Mouse (Mus musculus) skeletal muscle tissue, adult 2 months (tissue): ENCODE results near the gene Utp4.
"Not testable (repeated sequence)": the region's sequence is repeated elsewhere in the genome, so short reads cannot be mapped to it uniquely, and the experiment has no call there.

Source experiments
- DNase-seq: peaks from one replicate; pipeline ENCODE4 v3.0.0-alpha.2; 2012; ENCODE audit warnings: low read depth, low spot score

The Utp4 gene

DNA sequence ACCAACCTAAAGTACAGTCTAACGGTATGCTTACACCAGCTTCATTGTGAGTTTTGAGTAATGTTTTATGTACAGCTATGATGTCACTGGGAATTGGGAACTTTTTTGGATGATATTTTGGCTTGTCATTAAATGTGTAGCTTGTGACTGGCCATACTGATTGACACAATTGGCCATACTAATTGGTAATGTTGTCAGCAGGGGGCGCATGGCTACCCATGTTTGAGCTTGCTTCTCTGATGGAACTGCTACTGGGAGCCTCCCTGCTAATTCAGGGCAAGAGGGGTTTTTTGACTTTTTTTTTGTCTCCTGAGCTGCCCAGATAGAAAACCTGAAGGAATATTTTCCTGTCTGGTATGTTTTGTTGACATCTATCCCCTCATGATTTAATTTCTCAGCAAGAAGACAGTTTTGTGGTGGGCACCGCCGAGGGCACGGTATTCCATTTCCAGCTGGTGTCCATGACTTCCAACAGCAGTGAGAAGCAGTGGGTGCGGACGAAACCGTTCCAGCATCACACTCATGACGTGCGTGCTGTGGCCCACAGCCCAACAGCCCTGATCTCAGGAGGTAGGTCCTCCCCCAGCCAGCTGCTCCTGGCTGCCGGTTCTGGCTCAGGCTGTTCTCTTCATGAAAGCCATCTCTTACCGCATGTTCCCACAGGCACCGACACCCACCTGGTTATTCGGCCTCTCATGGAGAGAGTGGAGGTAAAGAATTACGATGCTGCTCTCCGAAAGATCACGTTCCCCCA, 12.5 kb downstream of the Utp4 start:
- DNase-seq, result peak; percentile 57

- no peak for DNase-seq
These were observed 13.2 kb downstream of the Utp4 start for GRCm38 (mm10) chr8:106906635-106907034.

GRCm38 (mm10) chr8:106907450-106907849, 14.0 kb downstream of the Utp4 start:
- DNase-seq, result no peak

DNA sequence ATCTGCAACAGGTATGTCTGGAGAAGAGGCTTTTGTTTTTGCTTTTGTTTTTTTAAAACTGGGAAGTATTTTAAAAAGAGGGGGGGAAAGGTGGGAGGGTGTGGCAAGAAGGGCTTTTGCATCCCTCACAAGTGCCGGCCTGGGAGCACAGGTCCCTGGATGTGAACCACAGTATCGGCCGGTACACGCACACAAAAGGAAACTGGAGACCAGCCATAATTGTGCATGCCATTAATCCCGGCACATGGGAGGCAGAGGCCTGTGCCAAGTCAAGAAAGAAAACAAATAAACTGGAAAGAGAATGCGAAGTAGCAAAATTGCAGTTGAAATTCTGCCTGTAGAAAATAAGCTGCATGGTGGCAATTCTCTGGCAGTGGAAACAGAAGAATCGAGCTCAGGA, 14.9 kb downstream of the Utp4 start:
- DNase-seq, result no peak

DNA sequence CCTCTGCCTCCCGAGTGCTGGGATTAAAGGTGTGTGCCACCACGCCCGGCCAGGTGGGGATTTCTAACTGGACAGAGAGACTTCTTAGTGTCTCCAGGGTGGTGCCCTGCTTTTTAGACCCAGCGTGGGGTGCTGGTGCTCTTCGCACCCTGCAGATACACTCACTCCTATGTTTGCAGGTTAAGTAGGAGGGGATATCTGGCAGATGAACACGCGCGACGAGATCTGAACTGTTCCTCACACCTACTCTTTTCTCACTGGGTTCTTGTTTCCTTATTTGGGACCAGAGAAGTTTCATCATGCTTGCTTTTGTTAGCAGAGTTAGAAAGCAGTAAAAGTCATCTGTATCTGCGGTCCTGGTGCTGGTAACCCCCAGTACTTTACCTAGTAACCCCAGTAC, 20.2 kb downstream of the Utp4 start:
- no peak for DNase-seq

GRCm38 (mm10) chr8:106919721-106920394, 26.4 kb downstream of the Utp4 start:
- no peak for DNase-seq

DNA sequence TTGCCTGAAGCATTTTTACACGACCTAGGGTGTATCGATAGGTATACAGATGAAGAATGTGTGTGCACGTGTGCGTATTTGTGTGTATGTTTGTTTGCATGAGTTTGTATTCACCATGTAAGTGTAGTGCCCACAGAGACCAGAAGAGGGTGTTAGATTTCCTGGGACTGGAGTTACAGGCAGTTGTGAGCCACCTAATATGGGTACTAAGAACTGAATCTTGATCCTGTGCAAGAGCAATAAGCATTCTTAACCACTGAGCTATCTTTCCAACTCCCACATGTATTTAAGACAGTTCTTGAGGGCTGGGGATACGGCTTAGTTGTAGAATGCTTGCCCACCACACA, 26.9 kb downstream of the Utp4 start:
- DNase-seq, result no peak

DNA sequence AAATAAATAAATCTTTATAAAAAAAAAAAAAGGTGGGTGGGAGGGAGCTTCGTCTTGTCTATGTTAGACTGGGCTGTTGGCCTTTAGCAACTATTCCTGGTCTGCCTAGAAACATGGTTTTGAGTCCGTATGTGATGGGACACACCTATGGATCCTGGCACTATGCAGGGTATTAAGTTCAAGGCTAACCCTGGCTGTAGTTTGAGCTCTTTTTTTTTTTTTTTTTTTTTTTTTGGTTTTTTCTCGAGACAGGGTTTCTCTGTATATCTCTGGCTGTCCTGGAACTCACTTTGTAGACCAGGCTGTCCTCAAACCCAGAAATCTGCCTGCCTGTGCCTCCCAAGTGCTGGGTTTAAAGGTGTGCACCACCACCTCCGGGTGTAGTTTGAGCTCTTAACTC, 30.6 kb downstream of the Utp4 start:
- no peak for DNase-seq

DNA sequence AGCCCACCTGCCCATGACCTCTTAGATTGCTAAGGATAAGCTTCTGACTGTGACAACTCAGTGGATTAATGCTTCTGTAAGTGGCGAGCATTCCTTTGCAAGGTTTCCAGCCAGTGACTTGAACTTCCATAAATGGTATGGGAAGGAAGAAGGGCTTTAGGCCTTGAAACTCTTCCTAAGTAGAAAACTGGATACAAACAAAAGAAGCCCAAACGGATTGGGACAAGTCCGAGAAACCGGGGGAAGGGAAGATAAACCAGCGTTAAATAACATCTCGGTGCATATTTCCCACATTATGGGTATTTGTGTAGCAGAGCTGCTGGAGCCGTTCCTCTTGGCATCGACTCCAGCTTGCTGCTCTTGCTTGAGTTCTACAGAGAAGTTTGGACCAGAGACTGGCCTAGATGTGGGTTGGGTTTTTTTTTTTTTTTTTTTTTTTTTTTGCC, 31.5 kb downstream of the Utp4 start:
- DNase-seq, result peak; percentile 43

DNA sequence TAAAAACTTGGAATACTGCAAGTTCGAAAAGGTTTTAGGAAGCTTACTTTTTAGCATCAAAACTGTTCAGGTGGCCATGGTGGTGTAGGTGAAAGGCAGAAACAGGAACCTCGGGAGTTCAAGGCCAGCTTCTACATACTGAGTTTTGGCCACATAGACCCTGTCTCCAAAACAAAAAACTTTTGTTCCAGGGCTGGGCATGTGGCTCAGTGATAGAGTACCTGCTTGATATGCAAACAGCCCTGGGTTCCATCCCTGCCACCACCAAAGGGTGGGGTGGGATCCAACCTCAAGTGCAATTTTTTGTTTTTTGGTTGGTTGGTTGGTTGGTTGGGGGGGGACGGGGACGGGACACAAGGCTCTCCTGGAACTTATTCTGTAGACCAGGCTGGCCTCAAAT, 32.0 kb downstream of the Utp4 start:
- no peak for DNase-seq

DNA sequence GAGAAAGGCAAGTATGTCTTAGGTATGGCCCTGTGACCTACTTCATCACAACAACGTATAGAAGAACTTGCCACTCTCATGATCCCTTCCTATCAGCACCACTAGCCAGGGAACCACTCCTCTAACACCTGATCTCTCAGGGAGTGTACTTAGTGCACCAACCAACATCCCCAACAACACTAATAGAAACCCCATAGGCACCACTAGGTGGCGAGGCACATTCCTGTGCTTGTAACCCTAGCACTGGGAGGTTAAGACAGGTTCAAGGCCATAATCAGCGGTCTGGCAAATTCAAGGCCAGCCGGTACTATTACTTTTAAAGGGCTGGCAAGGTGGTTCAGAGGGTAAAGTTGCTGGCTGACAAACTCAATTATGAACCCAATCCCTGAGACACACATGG, 33.8 kb downstream of the Utp4 start:
- no peak for DNase-seq

GRCm38 (mm10) chr8:106928182-106928581, 34.7 kb downstream of the Utp4 start:
- not testable (repeated sequence) for DNase-seq

DNA sequence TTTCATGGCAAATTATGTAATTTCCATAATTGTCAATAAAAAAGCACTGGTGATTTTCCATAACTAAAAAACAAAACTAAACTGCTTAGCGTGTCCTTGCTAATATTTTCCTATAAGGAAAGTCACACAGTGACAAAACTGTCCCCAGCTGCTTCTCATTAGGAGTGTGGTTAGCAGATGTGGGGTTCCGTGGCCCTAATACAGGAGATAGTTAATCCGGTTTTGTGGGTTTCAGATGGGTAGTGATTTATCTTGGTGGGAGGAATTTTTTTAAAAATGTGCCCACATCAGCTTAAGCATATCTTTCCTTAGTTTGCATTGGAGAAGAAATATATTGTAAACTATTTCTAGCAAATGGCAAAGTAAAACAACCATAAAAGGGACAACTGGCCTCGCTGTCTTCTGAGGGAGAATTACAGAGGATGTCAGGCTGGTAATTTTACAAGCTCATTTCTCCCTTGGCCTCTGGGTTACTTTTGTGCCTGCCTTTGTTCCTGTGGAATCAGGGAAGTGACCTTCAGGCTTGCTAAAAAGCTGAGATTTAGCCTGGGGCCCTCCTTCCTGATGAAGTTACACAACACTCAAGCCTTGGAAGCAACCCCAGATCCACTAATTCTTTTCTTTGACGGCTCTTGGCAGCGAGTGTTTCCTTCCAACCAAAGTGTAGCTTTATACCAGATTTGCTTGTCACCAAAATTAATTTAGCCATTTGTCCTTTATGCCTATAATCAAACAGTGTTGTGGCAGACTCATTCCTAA, 35.9 kb downstream of the Utp4 start:
- DNase-seq, result peak; percentile 69

DNA sequence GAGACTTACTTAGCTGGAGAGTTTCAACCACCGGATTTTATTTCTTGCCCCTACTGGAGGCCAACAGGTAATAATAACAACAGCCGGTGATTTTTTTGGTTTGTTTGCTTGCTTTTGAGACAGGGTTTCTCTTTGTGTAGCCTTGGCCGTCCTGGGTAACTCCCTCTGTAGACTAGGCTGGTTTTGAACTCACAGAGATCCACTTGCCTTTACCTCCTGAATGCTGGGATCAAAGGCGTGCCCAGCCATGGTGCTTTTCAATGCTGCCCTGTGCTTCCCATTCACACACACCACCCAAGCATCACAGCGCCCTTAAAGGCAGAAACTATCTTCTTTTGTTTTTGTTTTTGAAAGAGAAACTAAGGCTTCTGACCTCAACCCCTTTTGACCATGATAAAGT, 36.5 kb downstream of the Utp4 start:
- no peak for DNase-seq

GRCm38 (mm10) chr8:106932376-106933065, 39.1 kb downstream of the Utp4 start:
- no peak for DNase-seq

- DNase-seq, result no peak
These were observed 40.2 kb downstream of the Utp4 start for GRCm38 (mm10) chr8:106933506-106934143.

DNA sequence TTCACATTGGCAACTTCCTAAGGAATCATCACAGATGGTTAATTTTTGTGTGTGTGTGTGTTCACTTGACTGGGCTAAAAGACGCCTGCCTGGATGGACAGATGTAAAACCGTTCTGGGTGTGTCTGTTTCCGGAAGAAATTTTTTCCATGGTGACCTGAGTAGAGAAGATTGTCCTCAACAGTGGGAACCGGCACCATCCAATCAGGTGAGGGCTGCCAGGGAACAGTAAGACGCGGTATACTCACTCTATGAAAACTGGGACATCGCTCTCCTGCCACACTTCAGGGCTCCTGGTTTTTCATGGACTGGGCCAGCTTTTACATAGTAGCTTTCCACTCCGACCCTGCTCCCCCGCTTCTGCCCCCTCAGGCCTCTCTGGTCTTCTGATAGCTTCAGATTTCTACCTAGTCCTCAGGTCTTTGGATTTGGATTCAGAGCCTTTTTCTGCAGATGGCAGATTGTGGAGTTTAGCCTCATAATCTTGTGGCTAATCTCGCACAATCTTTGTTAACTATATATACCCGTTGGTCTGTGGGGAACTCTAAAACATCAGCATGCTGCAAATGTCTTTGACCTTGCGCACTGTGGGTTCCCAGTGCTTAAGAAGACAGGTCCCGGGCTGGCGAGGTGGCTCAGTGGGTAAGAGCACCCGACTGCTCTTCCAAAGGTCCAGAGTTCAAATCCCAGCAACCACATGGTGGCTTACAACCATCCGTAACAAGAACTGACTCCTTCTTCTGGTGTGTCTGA, 41.0 kb downstream of the Utp4 start:
- DNase-seq, result no peak

DNA sequence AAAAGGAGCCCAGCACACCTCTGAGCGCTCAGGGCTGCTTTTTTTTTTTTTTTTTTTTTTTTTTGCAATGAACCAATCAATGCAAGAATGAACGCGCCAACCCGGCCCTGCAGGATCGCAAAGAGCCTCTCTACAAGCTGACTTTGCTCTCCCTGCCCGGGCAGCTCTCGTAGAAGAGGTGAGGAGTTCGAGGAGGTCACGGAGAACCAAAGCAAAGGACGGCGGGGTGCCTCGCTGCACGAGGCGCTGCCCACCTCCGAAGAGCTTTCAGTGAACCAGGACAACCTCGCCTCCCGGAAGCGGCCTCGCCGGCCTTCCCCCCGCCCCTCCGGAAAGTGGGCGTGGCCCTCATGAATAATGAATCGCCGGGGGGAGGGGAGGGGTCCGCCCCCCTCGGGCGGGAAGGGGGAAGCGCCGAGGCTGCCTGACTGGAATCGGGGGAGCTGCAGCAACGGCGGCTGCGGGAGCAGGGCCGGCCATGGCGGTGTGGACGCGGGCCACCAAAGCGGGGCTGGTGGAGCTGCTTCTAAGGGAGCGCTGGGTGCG, 42.0 kb downstream of the Utp4 start, which contains the start of gene Sntb2:
TSS of gene Sntb2 (plus strand) at position 427 of the 546 bp plus-strand sequence.
- DNase-seq, result peak; percentile 86

GRCm38 (mm10) chr8:106935899-106936477, 42.6 kb downstream of the Utp4 start:
- no peak for DNase-seq

- DNase-seq, result no peak
These were observed 43.1 kb downstream of the Utp4 start for GRCm38 (mm10) chr8:106936478-106937051.
